Mouse (Mus musculus) heart, adult 11 months (tissue): ENCODE results near the gene Ttc21a.

Experiments used
- DNase-seq: peaks from one replicate; pipeline ENCODE4 v3.0.0; 2022

Gene Ttc21a

DNA sequence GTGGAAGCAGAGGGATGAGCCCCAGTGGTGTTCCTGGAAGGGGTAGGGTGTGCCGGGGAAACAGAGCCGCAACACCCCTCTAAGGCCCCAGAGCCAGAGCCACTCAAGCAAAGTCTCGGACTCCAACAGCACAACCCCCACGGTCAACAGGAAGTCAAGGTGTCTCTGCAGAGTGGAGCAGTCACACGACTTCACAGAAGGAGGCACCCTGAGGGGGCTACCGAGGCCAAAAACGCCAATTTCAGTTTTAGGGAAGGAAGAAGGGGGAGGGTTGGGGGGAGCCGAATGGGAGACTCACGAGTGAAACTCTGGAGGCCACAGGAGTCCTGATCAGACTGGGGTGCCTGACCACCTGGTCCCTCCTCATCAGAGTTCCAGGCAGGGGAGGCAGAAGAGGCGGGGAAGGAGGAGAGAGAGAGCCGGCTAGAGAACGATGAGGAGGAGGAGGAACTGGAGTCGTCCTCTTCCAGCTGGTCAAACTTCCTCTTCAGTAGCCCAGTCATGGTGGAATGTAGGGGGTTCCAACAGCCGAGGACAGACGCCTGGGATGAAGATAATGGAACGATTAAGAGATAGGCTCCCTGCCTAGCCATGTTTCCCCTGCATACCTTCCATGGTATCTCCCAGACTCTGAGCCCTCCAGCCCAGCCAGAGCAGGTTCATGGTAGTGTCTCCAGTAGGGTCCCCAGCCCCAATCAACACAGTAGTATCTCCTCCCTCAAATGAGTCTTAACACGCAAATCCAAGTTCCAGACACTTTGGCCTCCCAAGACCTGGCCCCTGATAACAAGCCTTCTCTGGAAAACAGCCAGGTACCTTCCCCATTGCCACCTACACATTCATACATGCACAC lies 39.5 kb downstream of the Ttc21a start:
- peak; percentile 91 for DNase-seq

DNA sequence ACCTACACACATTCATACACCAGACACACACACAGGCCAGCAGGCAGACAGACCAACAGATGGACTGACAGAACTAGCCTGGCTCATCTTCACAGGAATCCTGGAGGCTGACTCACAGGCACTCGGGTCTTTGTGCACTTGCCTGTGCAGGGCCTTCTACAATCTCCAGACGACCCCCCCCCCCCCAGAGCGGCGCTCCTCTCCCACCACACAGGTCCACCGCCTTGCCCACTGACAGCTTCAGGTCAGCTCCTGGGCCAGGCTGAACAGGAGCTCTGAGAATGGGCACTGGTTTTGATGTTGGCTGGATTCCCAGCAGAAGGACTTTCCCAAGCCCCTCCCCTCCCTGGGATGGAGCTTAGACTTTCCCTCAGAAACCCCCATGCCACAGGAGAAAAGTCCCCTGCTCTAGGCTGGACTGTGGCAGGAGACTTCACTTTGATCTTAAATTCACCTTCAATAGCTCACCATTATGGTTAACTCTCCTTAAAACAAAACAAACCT lies 40.2 kb downstream of the Ttc21a start:
- DNase-seq = no peak

DNA sequence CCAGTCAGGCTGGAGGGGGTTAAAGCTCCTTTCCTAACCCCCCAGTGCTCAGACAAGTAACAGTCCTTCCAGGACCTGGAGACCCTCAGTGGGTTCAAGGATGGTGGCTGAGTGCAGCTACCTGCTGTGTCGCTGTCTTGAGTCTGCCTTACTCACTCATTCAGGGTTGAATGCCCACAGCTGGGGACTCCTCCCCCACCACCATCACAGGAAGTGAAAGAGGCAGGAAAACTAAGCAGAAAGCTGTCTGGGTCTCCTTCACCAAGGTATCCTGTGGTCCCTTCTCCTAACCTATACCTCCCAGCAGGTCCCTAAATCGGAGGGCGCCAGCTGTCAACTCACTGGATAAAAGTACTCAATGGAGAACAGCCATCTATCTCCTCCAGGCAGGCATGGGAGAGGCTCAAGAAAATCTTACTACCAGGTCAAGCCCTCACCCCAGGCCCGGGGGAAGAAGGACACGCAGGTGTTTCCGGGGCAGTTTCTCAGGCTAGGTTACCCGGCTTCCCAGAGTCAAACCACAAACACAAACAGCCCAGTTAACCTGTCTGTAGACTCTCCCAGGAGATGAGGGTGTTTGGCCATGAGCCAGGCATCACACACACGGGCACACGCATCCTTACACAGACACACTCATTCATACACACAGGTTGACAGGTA lies 40.9 kb downstream of the Ttc21a start:
- peak; percentile 96 for DNase-seq

DNA sequence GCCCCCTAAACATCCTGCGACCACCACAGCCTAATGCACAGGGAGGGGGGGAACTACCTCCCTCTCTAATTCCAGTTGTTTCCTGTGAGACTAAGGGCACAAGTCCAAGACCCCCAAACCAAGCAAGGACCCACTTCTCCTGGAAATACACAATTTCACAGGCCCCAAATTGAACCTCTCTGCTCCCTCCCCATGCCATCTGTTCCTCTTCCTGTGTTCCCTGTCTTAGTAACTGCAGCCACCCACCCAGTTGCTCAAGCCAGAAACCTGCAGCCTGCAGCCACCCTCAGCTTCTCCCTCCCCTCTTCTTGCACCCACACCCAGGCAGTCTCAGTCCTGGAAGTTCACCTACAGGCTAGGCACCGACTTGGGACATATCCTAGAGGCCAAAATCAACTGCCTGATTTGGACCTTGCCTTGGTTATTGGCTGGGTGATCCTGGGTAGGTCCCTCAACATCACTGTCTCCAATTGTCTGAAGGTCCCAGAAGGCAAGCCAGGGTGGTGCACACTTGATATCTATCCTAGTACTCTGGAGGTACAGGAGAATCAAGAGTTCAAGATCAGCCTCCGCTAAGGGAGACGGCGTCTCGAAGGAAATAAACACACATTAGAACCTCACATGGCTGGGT lies 41.5 kb downstream of the Ttc21a start:
- DNase-seq = peak; percentile 93

GRCm38 (mm10) chr9:119979749-119980148 lies 42.3 kb downstream of the Ttc21a start:
- DNase-seq = peak; percentile 85

DNA sequence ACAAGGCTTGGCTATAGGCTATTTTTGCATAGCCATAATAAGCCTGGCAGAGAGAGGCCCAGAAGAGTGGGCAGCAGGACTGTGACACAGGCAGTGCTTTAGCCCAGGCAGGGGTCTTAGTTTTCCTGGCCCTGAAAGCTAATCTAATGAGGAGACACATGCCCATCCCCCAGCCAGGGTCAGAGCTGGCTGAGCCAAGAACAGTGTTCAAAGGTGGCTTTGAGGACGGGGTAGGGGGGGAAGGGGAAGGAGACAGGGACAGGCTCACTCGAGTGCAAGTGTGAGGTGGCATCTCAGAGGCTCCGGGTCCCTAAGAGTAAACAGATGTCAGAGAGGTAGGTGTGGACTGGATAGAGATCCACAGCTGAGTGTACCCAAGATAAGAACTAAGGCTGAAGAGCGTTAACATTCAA lies 43.4 kb downstream of the Ttc21a start:
- peak; percentile 96 for DNase-seq

GRCm38 (mm10) chr9:119981183-119982179 lies 44.1 kb downstream of the Ttc21a start:
- DNase-seq = peak; percentile 100

DNA sequence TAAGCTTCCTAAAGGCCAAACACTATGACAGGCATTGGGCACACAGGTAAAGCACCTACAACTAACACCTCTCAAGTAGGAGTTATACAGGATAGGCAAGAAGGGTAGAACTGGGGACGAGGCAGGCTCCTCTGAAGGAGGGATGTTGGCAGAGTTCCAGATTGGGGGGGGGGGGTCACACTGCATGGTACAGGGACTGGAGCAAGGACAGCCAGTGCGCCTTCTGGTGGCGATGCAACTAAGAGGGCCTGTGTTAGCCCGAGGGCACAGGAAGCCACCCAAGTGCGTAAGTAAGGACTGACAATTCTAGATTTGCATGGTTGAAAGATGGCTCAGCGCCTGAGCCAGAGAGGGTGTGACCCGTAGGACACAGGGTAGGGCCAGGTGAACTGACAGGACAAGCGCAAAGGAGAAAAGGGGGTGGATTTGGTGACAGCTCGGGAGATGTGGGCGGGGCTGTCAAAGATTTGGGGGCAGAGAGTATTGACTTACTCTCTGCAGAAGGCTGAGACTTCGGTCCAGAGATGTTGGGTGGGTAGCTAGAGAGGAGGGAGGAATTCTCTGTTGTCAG lies 44.9 kb downstream of the Ttc21a start:
- peak; percentile 98 for DNase-seq

GRCm38 (mm10) chr9:119982956-119983551 lies 45.6 kb downstream of the Ttc21a start:
- peak; percentile 98 for DNase-seq

DNA sequence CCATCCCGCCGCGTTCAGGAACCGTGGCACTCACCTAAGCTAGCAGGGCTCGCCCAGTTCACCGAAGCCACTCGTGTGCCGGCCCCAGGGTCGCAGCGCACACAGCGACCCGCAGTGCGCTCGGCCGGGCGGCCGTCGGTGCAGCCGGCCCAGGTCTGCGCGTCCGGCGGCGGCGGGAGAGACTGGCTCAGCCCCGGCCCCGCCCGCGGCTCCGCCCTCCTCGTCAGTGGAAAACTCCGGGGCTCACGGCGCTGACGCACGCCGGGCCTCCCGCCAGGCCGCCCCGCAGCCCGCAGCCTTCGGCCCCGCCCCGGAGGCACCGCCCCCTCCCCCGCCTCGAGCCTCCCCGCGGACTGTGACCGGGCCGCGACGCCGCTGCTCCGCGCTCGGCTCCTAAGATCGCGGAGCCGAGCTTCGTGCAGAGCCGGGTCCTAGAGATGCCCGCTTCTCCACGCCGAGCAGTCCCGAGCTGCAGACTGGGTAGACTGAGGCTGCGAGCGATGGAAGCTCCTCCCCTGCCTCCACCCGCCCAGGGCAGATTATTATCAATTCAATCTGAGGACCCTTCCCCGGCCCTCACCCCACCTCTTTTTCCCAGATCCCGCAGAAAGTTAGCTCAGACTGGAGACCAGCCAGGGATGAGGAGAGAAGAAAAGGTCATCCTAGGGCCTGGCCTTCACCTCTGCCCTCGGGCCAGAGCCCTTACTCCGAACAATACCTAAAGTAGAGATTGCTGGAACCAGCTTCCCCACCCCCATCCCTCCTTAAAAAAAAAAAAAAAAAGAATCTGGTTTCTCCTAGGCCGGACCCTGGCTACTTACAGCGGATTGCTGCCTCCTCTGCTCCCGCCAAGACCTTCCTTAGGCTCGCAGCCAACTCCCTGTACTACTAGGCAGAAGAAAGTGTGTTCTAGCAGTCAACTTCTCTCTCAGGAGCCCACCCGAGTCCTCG lies 46.5 kb downstream of the Ttc21a start:
- DNase-seq = peak; percentile 99

DNA sequence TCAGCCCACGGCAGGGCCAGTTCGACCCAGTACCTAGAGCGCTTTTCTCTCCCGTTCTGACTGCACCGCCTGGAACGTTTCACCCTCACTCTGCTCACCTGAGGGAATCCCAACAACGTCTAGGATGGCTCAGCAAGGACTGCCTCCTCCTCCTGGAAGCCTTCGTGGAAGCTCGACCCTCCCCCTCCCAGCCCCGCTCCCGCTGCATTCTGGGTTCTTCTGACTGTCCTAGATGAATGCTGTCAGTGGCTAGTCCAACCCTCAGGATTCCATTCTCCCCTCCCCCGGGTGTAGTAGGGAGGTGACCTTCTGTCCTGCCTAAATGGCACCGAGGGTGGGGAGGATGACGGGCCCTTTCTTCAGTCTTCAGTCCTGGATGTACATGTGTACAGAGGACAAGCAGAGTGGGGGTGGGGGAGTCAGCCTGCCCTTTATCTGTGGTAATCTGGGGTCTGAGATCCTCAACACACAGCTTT lies 47.2 kb downstream of the Ttc21a start, which contains the start of gene Csrnp1:
Gene Csrnp1 (minus strand): TSS at position 123 of the 476 bp plus-strand sequence.
- DNase-seq = peak; percentile 97

- peak; percentile 94 for DNase-seq
These were observed 48.6 kb downstream of the Ttc21a start for GRCm38 (mm10) chr9:119985881-119986574.

- DNase-seq = peak; percentile 81
These were observed 50.9 kb downstream of the Ttc21a start for GRCm38 (mm10) chr9:119988304-119988703.

DNA sequence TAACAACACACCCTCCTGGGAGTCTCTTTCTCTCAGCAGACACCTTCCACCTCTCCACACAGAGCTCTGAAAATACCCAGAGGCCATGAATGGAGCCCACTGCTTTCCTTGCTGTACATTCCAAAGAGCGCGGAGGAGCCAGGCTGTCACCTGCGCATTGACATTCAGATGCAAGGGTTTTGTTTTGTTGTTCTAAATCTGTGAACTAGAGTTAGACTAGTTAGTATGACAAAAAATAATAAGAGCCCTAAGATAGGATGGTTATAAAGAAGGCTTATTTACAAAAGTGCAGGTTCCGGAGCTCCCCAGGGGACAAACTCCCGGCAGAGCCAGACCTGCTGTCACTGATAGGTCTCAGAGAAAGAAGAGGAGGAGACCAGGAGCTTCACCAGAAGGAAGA lies 53.9 kb downstream of the Ttc21a start:
- DNase-seq = no peak

GRCm38 (mm10) chr9:119993092-119993844 lies 55.9 kb downstream of the Ttc21a start:
- DNase-seq = no peak

- no peak for DNase-seq
These were observed 56.8 kb downstream of the Ttc21a start for GRCm38 (mm10) chr9:119994207-119994606.

- no peak for DNase-seq
These were observed 58.7 kb downstream of the Ttc21a start for GRCm38 (mm10) chr9:119996080-119996479.

DNA sequence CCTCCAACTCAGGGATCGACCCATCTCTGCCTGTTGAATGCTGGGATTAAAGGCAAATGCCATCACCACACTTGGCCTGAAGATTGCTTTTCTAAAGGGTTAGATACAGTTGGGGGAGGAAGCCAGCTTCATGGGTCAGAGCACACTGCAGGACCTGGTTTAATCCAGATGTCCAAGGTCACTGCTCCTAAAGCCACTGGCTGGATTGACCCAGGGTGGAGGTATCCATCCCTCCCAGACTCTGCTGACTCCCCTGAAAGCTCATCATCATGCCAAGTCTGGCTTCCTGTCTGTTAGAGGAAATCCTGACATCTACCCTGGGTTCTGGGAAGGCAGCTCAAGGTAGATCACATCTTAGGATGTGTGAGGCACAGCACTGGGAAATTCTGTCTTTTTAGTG lies 61.4 kb downstream of the Ttc21a start:
- no peak for DNase-seq

GRCm38 (mm10) chr9:119999636-120000035 lies 62.2 kb downstream of the Ttc21a start:
- peak; percentile 97 for DNase-seq
